Mouse (Mus musculus) granulocyte monocyte progenitor cell, adult 5-6 weeks (primary cell): ENCODE data around the gene Pigg. TPM values are rescaled to one million over a fixed set of nuclear protein-coding genes. Genes with fewer than 3 reads are reported as not detected.

Source experiments
- ATAC-seq: replicated peaks from 2 replicates; pipeline ENCODE4 v1.8.0; 2016; ENCODE audit warnings: mild to moderate bottlenecking, moderate TSS enrichment, inconsistent platforms; ENCODE audit not compliant: poor library complexity, severe bottlenecking
- total RNA-seq, 2 experiments: library from RNA; stranded (forward) in 1 of 2; stranded (reverse) in 1 of 2; fragments of 200-712, 200-1000 nt in 1 of 2; fragments of >200 nt in 1 of 2; fragmentation: Nextera tagmentation in 1 of 2; gene quantifications; 2 replicates each; pipeline ENCODE4 v1.2.3; 2014 to 2017

The Pigg gene
- total RNA-seq, 2 experiments from 2014 or later, result 5.5 to 7.7 TPM

DNA sequence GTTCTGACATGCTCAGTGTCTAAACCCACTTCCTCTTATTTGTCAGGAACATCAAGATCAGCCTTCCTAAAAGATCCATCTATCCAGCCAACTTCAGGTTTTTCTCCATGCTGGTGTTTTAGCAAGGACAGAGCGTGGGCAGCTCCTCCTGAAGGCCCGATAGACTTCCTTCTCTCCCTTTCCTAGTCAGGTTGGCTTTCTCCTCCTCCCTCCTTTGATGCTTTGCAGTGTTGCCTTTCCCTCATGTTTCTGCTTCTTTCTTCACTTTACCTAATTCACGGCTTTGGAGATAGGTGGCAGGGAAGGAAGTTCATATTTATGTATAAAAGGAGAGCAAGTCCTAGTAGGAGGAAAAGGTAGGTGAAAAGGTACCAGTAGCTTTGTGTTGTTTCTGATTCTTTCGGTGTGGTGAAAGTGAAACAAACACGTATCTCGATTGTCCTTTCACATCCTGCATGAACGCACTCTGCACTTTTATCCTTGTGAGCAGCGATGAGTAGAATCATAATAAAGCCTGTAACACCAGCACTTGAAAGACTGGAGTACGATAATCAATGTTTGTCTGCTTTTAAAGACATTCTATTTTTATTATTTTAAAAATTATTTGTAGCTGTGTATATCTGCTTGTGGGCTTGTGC lies 37.2 kb downstream of the Pigg start:
- ATAC-seq, result no peak

DNA sequence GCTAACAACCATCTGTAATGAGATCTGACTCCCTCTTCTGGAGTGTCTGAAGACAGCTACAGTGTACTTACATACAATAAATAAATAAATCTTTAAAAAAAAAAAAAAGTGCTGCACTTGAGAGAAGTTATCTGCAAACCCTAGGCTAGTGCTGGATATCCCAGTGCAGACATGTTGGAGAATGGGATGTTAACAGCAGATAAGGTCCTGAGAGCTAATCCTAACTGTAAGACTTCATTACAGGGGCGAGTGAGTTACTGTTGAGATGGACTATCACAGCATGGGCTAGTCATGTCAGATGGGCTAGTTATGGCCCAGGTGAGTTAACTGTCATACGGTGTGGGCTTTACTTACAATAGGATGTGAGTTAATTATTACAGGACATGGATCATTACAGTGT lies 41.6 kb downstream of the Pigg start:
- no peak for ATAC-seq

DNA sequence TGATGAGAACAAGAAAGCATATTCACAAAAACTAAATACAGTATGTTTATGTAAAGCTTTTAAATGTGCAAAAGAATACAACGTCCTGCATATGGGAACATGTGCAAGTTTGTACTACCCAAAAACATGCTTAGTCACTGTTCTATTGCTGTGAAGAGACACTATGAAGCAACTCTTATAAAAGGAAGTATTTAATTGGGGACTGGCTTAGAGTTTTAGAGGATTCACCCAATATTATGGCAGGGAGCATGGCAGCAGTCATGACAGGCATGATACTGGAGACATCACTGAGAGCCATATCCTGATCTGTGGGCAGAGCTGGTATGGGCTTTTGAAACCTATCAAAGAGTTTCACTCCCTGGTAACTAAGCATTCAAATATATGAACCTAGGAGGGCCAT lies 45.5 kb downstream of the Pigg start:
- peak; percentile 66 for ATAC-seq

- ATAC-seq, result no peak
Observed at GRCm38 (mm10) chr5:108359491-108359890, 47.1 kb downstream of the Pigg start.

GRCm38 (mm10) chr5:108360211-108360610 lies 47.8 kb downstream of the Pigg start:
- peak; percentile 23; the same call in 1 of the 2 replicates for ATAC-seq

DNA sequence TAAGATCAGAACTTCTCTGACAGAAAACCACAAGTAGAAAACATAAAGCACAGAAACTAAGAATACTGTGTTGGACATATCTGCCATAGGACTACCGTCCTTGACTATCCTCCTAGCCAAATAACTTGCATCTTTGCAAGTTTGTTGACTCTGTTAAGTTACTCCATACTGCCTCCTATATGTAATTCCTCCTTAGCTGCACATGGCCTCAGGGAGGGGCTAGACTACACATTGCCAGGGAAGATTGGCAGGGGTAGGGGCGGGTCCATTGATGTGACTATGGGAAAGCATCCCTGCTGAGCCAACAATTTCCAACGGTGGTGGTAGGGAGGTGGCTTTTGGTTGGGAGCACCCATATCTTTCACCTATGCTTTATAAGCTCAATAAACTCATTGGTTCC lies 49.9 kb downstream of the Pigg start:
- peak; percentile 36 for ATAC-seq

- ATAC-seq, result peak; percentile 33; the same call in 1 of the 2 replicates
Observed at GRCm38 (mm10) chr5:108366328-108366983, 54.0 kb downstream of the Pigg start.

DNA sequence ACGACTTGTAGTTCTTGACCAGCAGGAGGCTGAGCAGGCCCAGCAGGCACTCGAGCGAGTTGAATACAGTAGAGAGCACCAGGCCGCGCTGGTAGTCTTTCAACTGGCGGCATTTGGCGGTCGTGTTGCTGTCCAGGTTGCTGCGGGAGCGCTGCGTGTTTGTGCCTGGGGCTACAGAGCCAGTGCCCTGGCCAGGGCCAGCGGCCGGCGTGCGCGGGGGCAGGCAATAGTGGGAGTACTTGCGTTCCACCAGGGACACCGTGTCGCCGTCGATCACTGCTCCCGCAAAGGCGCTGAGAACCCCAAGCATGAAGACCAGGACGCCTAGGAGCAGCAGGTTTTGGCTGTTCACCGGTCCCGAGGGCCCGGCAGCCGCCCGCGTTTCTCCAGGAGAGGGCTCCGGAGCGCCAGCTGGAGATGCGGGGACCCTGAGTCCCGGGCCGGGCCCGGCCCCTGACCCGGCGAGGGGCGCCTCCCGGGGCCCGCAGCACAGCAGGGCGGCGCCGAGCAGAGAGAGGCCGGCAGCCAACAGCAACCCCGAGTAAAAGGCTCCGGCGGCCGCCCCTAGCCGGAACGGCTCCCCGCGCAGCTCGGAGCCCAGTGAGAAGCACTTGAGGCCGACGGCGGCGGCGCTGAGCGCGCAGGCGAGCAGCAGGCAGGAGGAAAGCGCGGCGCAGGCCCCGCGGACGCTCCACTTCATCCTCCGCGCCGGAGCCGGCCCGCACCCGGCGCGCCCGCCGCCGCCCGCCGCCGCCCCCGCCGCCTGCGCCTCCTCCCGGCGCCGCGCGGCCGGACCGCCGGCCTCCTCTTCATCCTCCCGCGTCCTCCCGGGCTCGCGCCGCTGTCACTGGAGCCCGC lies 54.8 kb downstream of the Pigg start:
- ATAC-seq, result no peak; the same call in none of the 2 replicates

- no peak for ATAC-seq
Observed at GRCm38 (mm10) chr5:108367871-108368332, 55.5 kb downstream of the Pigg start, which contains the start of gene Gm42517. TSS of gene Gm42517 (minus strand) at chr5:108367922.

DNA sequence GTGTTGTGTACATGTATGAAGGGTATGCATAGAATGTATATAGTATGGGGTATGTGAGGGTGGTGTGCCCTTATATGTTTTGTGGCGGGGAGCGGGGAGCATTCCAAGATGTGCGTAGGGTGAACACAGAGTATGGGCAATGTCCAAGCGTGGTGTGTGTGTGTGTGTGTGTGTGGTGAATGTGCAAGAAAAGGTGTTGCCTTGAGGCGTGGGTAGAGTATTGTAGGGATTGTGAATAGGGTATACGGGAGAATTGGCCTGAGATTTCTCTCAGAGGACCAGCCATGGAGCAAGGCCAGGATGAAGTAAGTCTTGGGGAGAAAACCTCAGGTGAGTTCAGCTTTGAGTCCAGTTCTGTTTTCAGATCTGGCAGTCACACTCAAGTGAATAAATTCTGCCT lies 56.0 kb downstream of the Pigg start:
- ATAC-seq, result no peak

GRCm38 (mm10) chr5:108368851-108369621 lies 56.6 kb downstream of the Pigg start:
- peak; percentile 22 for ATAC-seq

- ATAC-seq, result no peak
Observed at GRCm38 (mm10) chr5:108369964-108370363, 57.6 kb downstream of the Pigg start.

- 0 out of 2 replicates have a peak, but pooled peaks have one; percentile 13 for ATAC-seq
Observed at GRCm38 (mm10) chr5:108374079-108374478, 61.7 kb downstream of the Pigg start.

- ATAC-seq, result peak; percentile 35; the same call in 1 of the 2 replicates
Observed at GRCm38 (mm10) chr5:108376059-108376458, 63.6 kb downstream of the Pigg start.

GRCm38 (mm10) chr5:108378346-108378745 lies 65.9 kb downstream of the Pigg start:
- ATAC-seq, result no peak

DNA sequence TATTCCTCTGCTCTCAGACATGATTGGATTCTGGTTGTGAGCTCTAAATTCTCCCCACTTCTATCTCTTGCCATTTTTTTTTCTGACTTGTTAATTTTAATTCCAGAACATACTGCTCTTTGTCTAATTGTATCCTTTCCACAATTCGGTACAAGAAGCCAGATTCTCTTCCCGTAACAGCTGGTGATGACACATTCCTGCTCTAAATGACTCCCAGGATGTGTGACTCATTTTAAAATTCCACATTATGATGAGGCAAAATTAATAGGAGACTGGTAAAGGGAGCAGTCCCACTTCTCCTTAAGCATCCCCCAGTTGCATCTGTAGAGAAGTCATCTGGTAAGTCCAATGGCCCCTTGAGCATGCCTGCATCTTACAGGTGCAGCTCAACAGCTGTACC lies 73.2 kb downstream of the Pigg start:
- no peak for ATAC-seq

DNA sequence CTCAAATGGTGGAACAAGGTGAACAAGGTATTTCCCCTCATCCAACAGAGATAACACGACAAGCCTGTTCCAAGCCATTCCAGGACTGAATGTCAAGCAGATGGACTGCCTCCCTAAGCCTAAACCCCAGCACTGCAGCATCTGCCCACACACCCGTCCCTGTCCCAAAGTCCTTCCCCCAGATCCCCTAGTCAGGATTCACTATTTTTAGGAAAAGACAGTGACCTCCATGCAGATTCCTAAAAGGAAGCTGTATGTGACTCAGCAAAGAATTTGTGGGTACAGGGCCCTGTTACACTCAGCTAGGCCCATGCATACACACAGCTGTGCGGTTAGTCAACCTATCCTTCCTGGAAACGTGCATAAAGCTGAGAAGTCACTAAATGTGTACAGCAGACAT lies 74.0 kb downstream of the Pigg start:
- no peak for ATAC-seq

GRCm38 (mm10) chr5:108388201-108388600 lies 75.8 kb downstream of the Pigg start, which contains the start of gene Pde6b:
TSS of gene Pde6b (plus strand) at chr5:108388391.
- ATAC-seq, result no peak

GRCm38 (mm10) chr5:108389744-108390143 lies 77.3 kb downstream of the Pigg start:
- no peak for ATAC-seq
